Mouse (Mus musculus) limb, embryonic 13.5 days (tissue): ENCODE results near the gene Cdca7l. TPM values are rescaled to one million over a fixed set of nuclear protein-coding genes. Genes with fewer than 3 reads are reported as not detected.
A peak's percentile ranks its signal among the peaks of the same experiment; 100 is the strongest.

ENCODE experiments used
- ATAC-seq: fragments of 200-750 bp; cut with Nextera tagmentation; 2 replicates; pipeline ENCODE4 v1.8.0; 2017; ENCODE audit warnings: low read depth, moderate number of reproducible peaks, moderate TSS enrichment; ENCODE audit not compliant: low FRiP score
- H3K27ac ChIP-seq: fragments of 300-500 bp; sonication (generic); 2 replicates; pipeline ENCODE4 v1.5.1; 2015; ENCODE audit warnings: inconsistent platforms, mild to moderate bottlenecking, moderate library complexity
- H3K27me3 ChIP-seq: fragments of 300-500 bp; sonication (generic); 2 replicates; pipeline ENCODE4 v1.6.1; 2015; ENCODE audit warnings: mild to moderate bottlenecking, inconsistent platforms
- H3K36me3 ChIP-seq: fragments of 300-500 bp; sonication (generic); 2 replicates; pipeline ENCODE4 v1.6.1; 2015; ENCODE audit warnings: inconsistent platforms, mild to moderate bottlenecking, moderate library complexity
- H3K4me1 ChIP-seq: fragments of 300-500 bp; sonication (generic); 2 replicates; pipeline ENCODE4 v1.6.1; 2015; ENCODE audit warnings: inconsistent platforms
- H3K4me2 ChIP-seq: fragments of 300-500 bp; sonication (generic); replicated peaks from 2 replicates; pipeline ENCODE4 v1.6.1; 2015; ENCODE audit warnings: inconsistent platforms, mild to moderate bottlenecking, moderate library complexity
- H3K4me3 ChIP-seq: fragments of 300-500 bp; sonication (generic); 2 replicates; pipeline ENCODE4 v1.5.1; 2015; ENCODE audit warnings: moderate library complexity, mild to moderate bottlenecking, inconsistent platforms
- H3K9ac ChIP-seq: fragments of 300-500 bp; sonication (generic); 2 replicates; pipeline ENCODE4 v1.6.1; 2015; ENCODE audit warnings: mild to moderate bottlenecking, inconsistent platforms
- H3K9me3 ChIP-seq: fragments of 300-500 bp; sonication (generic); 2 replicates; pipeline ENCODE4 v1.6.1; 2016; ENCODE audit warnings: inconsistent platforms
- WGBS: fragments of 180-500 bp; shearing (Covaris S2); methylation state at CpG from one replicate; pipeline ENCODE4 v1.1.7; 2015; 5-methylcytosine and 5-hydroxymethylcytosine counted together
- polyA plus RNA-seq: library from polyadenylated mRNA; unstranded; fragments of >200 nt; fragmentation: Nextera tagmentation; extraction: Ambion mirVana; gene quantifications from 2 replicates; pipeline ENCODE4 v1.2.1, GENCODE M21; 2015

The Cdca7l gene
- polyA plus RNA-seq, 1 experiment from 2014 or later: 32.4 TPM

DNA sequence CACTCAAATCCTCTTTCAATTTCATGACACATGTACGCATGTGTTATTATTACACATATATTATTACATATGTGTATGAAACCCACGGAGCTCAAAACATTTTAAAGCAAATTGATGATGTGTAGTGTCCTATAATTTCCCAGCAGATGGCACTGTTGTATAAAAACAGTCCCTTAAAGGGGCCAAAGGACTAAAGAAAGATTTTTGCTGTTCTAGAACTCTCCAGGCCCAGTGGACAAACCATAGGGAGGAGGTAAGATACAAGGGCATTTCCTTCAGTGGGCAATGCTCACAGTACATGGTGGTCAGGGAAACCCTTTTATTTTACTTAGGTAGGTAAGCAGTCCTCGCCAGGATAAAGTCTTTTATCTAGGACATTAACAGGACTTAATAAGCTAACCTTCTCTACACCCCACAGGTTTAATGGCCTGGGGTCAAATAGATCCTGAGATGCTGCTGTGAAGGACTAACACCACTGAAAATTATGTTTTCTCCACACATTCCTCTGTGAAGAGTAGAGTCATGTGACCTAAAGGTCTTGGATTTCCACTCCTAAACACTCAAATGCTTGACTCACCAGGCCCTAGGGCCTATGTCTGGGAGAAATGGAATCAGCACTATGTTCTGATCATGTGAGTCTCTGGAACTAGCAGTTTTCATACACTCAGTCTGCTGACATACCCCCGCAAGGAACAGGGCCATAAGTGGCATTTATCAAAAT lies 16.2 kb downstream of the Cdca7l start:
- H3K27me3 ChIP-seq: 0 out of 2 replicates have a peak, but pooled peaks cover 4% of the 10 kb centered on the region
- H3K4me1 ChIP-seq: no peaks in the 10 kb centered on the region
- WGBS: 52% methylated on average over 4 of the region's 4 CpGs
- H3K9ac ChIP-seq: no peak overlapping the region
- no peak overlapping the region for H3K4me2 ChIP-seq
- no peak overlapping the region for H3K4me3 ChIP-seq
- H3K27ac ChIP-seq: no peak overlapping the region
- H3K36me3 ChIP-seq: no peaks in the 10 kb centered on the region
- no peaks in the 10 kb centered on the region for H3K9me3 ChIP-seq
- no peak for ATAC-seq

GRCm38 (mm10) chr12:117820859-117821221 lies 16.8 kb downstream of the Cdca7l start:
- ATAC-seq: no peak
- Histone ChIP-seq H3K9ac (no peak overlapping the region), H3K27me3 (0 out of 2 replicates have a peak, but pooled peaks cover 4% of the 10 kb centered on the region), H3K4me2 (no peak overlapping the region), H3K27ac (no peak overlapping the region), H3K9me3 (no peaks in the 10 kb centered on the region), H3K4me1 (no peaks in the 10 kb centered on the region), H3K4me3 (no peak overlapping the region), H3K36me3 (no peaks in the 10 kb centered on the region)

DNA sequence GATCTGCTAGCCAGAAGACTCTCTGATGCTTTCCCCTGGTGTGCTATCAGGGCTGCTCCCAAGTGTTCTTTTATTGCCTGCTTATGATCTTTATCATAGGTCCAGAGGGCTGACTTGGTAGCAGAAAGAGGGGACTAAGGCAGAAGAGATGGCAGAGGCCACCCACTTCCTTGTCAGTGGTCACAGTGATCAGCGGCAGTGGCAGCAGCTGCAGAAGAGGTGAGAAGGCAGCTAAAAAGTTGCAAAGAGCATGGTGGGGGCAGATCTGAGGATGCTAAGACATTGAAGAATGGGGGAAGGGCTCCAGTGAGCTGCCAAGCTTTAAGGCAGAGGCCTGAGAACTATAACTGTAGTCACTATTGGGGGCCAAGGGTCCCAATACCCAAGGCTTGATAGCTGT lies 17.3 kb downstream of the Cdca7l start:
- 0 out of 2 replicates have a peak, but pooled peaks cover 4% of the 10 kb centered on the region for H3K27me3 ChIP-seq
- ATAC-seq: no peak
- no peaks in the 10 kb centered on the region for H3K4me1 ChIP-seq
- H3K9ac ChIP-seq: no peak overlapping the region; the same call in 1 of the 2 replicates
- H3K27ac ChIP-seq: no peak overlapping the region
- H3K36me3 ChIP-seq: no peaks in the 10 kb centered on the region
- 51% methylated on average over 1 of the region's 1 CpGs for WGBS
- H3K4me2 ChIP-seq: no peak overlapping the region
- H3K4me3 ChIP-seq: no peak overlapping the region
- H3K9me3 ChIP-seq: no peaks in the 10 kb centered on the region

DNA sequence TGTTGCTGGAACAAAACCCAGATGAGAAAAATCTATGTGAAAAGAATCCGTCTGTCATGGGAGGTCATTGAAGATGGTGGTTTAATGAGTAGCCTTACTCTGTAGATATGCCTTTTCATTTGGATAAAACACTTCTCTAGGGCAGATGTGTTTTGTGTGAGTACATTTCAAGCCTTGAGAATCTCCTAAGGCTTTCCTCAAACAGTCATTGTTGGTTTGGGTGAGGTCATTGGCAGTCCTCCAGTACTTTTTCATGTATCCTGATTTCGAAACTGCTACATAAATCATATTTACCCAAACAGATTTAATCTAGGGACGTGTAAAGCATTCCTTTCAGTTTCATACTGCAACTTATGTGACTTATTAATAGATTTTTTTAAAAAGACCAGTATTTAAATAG lies 24.3 kb downstream of the Cdca7l start:
- Histone ChIP-seq H3K4me2 (no peak overlapping the region), H3K36me3 (no peaks in the 10 kb centered on the region), H3K9ac (no peak overlapping the region), H3K4me3 (no peak overlapping the region), H3K27me3 (no peaks in the 10 kb centered on the region), H3K4me1 (no peaks in the 10 kb centered on the region), H3K9me3 (no peaks in the 10 kb centered on the region), H3K27ac (no peak overlapping the region)
- 77% methylated on average over 3 of the region's 3 CpGs for WGBS
- ATAC-seq: no peak

GRCm38 (mm10) chr12:117831351-117831961 lies 27.4 kb downstream of the Cdca7l start:
- Histone ChIP-seq H3K9ac (no peak overlapping the region), H3K27me3 (no peaks in the 10 kb centered on the region), H3K4me3 (no peak overlapping the region), H3K4me2 (no peak overlapping the region), H3K27ac (no peak overlapping the region), H3K36me3 (no peaks in the 10 kb centered on the region), H3K9me3 (no peaks in the 10 kb centered on the region), H3K4me1 (no peaks in the 10 kb centered on the region)
- no peak for ATAC-seq
- WGBS: 65% methylated on average over 8 of the region's 8 CpGs

DNA sequence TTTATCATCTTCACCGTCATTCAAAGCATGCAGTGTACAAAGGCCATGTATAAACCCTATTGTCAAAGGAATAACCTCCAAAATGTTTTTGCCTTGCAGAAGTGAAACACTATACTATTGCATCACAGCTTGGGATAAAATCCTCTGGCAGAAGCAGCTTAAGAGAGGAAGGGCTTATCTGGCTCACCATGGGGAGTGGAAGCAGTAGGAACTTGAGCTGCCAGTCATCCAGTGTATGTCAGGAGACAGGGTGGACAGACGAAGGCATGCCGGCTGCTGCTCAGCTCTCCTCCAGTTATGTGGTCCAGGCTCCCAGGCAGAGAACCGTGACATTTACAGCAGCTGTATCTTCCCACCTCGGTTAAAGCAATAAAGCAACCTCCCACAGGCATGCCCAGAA lies 28.1 kb downstream of the Cdca7l start:
- peak; percentile 76 for ATAC-seq
- Histone ChIP-seq H3K9me3 (no peaks in the 10 kb centered on the region), H3K4me3 (no peak overlapping the region), H3K36me3 (no peaks in the 10 kb centered on the region), H3K27me3 (no peaks in the 10 kb centered on the region), H3K4me1 (no peaks in the 10 kb centered on the region), H3K4me2 (no peak overlapping the region), H3K27ac (no peak overlapping the region), H3K9ac (no peak overlapping the region)
- WGBS: 28% methylated on average over 5 of the region's 5 CpGs

DNA sequence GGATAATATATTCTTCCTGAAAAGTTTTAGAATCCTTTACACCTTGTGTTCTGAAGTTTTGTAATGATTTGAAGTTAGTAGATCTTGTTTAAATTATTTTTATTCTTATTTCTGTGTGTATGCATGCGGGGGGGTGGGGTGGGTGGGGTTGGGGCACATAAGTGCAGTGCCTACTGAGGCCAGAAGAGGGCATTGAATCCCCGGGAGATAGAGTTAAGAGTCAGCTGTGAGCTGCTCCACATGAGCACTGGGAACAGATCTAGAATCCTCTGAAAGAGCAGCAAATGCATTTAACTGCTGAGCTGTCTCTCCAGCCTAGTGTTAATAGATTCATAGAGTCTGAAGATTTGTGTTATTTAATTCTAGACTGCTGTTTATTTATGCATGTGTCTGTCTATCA lies 30.6 kb downstream of the Cdca7l start:
- H3K9me3 ChIP-seq: no peaks in the 10 kb centered on the region
- H3K27me3 ChIP-seq: no peaks in the 10 kb centered on the region
- no peak overlapping the region for H3K9ac ChIP-seq
- H3K4me3 ChIP-seq: no peak overlapping the region
- no peaks in the 10 kb centered on the region for H3K36me3 ChIP-seq
- 75% methylated on average over 2 of the region's 2 CpGs for WGBS
- H3K27ac ChIP-seq: no peak overlapping the region
- no peak for ATAC-seq
- H3K4me1 ChIP-seq: no peaks in the 10 kb centered on the region
- no peak overlapping the region for H3K4me2 ChIP-seq

DNA sequence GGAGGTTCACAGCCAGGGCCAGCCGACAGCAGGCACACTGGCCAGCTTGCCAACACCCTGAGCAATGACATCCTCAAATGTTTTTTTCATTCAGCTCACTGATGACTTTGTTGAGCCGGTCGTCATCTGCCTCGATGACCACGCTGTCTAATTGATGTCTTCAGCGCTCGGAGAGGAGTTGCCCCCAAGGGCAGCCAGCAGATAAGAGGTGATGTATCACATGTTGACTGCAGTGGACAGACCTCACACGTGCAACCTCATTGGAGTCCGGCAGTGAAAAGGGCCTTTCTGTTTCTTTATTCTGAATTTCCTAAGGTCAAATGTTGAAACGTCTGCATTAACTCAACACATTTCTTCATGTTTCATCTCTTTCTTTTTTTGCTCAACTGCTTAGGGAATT lies 31.3 kb downstream of the Cdca7l start:
- WGBS: 42% methylated on average over 10 of the region's 10 CpGs
- Histone ChIP-seq H3K27ac (no peak overlapping the region), H3K9me3 (no peaks in the 10 kb centered on the region), H3K9ac (no peak overlapping the region), H3K4me2 (no peak overlapping the region), H3K36me3 (no peaks in the 10 kb centered on the region), H3K27me3 (no peaks in the 10 kb centered on the region), H3K4me3 (no peak overlapping the region), H3K4me1 (no peaks in the 10 kb centered on the region)
- no peak for ATAC-seq

GRCm38 (mm10) chr12:117837376-117837775 lies 33.3 kb downstream of the Cdca7l start:
- no peaks in the 10 kb centered on the region for H3K9me3 ChIP-seq
- no peaks in the 10 kb centered on the region for H3K4me1 ChIP-seq
- WGBS: 85% methylated on average over 4 of the region's 4 CpGs
- H3K27ac ChIP-seq: no peak overlapping the region
- H3K4me2 ChIP-seq: no peak overlapping the region
- H3K27me3 ChIP-seq: no peaks in the 10 kb centered on the region
- no peak overlapping the region for H3K9ac ChIP-seq
- ATAC-seq: no peak
- H3K36me3 ChIP-seq: no peaks in the 10 kb centered on the region
- H3K4me3 ChIP-seq: no peak overlapping the region

GRCm38 (mm10) chr12:117840705-117841104 lies 36.6 kb downstream of the Cdca7l start:
- H3K36me3 ChIP-seq: no peaks in the 10 kb centered on the region
- no peak overlapping the region for H3K4me2 ChIP-seq
- peaks cover 16% of the 10 kb centered on the region for H3K4me1 ChIP-seq
- WGBS: 94% methylated on average over 1 of the region's 1 CpGs
- no peaks in the 10 kb centered on the region for H3K27me3 ChIP-seq
- no peaks in the 10 kb centered on the region for H3K9me3 ChIP-seq
- no peak overlapping the region for H3K4me3 ChIP-seq
- ATAC-seq: no peak
- H3K27ac ChIP-seq: no peak overlapping the region
- H3K9ac ChIP-seq: no peak overlapping the region

GRCm38 (mm10) chr12:117842676-117843075 lies 38.6 kb downstream of the Cdca7l start:
- ATAC-seq: no peak
- H3K27me3 ChIP-seq: no peaks in the 10 kb centered on the region
- WGBS: 74% methylated on average over 1 of the region's 1 CpGs
- H3K27ac ChIP-seq: no peak overlapping the region
- no peak overlapping the region for H3K4me2 ChIP-seq
- peaks cover 21% of the 10 kb centered on the region for H3K4me1 ChIP-seq
- no peaks in the 10 kb centered on the region for H3K36me3 ChIP-seq
- H3K9me3 ChIP-seq: no peaks in the 10 kb centered on the region
- H3K4me3 ChIP-seq: peak overlapping the region; percentile 81; the same call in 1 of the 2 replicates
- no peak overlapping the region for H3K9ac ChIP-seq

DNA sequence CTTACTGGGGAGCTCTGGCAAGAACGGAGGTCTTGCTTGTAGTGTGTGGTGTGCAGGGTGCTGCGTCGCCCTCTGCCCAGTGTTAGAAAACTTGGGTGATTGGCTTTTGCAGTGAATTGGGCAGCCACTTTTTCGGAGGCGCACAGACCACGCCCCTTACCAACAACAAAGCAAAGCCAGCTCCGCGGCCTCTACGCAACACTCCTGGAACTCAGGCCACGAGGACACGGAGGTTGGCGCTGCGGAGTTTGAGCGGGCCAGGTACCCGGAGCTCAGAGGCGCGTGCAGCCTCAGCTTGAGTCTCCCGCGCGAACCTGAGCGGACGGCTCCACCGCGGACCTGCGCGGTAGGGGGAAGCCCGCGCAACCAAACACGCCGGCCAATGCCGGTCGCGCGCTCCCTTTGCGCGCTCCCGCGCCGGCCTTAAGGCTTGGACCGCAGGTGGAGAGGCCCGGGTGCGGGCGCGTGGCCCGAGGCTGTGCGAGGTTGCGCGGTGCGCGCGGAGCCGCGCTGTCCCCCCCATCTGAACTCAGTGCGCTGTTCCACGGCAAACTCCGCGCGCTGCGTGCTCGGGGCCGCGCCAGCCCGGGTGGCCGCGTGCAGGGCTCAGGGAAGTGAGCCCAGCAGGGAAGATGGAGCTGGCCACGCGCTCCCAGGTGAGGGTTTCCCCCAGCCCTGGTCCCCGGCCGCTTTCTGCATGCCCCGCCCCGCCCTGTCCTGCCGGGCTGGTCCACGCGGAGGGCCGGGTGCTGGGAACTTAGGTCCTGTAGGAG lies 39.4 kb downstream of the Cdca7l start:
- H3K4me3 ChIP-seq: peak overlapping the region; percentile 81
- H3K4me2 ChIP-seq: peak overlapping the region; percentile 86
- H3K9me3 ChIP-seq: no peaks in the 10 kb centered on the region
- WGBS: under 1% methylated on average over 66 of the region's 75 CpGs
- peak overlapping the region; percentile 82 for H3K9ac ChIP-seq
- peaks cover 21% of the 10 kb centered on the region for H3K4me1 ChIP-seq
- no peaks in the 10 kb centered on the region for H3K36me3 ChIP-seq
- no peaks in the 10 kb centered on the region for H3K27me3 ChIP-seq
- H3K27ac ChIP-seq: peak overlapping the region; percentile 75
- peak; percentile 94 for ATAC-seq
